Mouse (Mus musculus) intestine, embryonic 16.5 days (tissue): ENCODE results near the gene Os9. TPM values are rescaled to one million over a fixed set of nuclear protein-coding genes. Genes with fewer than 3 reads are reported as not detected.
A peak's percentile ranks its signal among the peaks of the same experiment; 100 is the strongest.
"Not testable (repeated sequence)": the region's sequence is repeated elsewhere in the genome, so short reads cannot be mapped to it uniquely, and the experiment has no call there.

Experiments used
- ATAC-seq: fragments of 200-750 bp; cut with Nextera tagmentation; 2 replicates; pipeline ENCODE4 v1.8.0; 2017; ENCODE audit warnings: moderate TSS enrichment, moderate library complexity
- H3K27ac ChIP-seq: fragments of 300-500 bp; sonication (generic); 2 replicates; pipeline ENCODE4 v1.5.1; 2014; ENCODE audit warnings: mild to moderate bottlenecking, low read length
- H3K27me3 ChIP-seq: fragments of 300-500 bp; sonication (generic); replicated peaks from 2 replicates; pipeline ENCODE4 v1.6.1; 2014; ENCODE audit warnings: low read length, control low read depth, mixed read lengths; ENCODE audit not compliant: control insufficient read depth, insufficient read depth
- H3K36me3 ChIP-seq: fragments of 300-500 bp; sonication (generic); 2 replicates; pipeline ENCODE4 v1.6.1; 2014; ENCODE audit warnings: low read length, control low read depth; ENCODE audit not compliant: control insufficient read depth, insufficient read depth
- H3K4me1 ChIP-seq: fragments of 300-500 bp; sonication (generic); 2 replicates; pipeline ENCODE4 v1.6.1; 2014; ENCODE audit warnings: low read length, control low read depth, mixed read lengths; ENCODE audit not compliant: control insufficient read depth, insufficient read depth
- H3K4me2 ChIP-seq: fragments of 300-500 bp; sonication (generic); 2 replicates; pipeline ENCODE4 v1.6.1; 2014; ENCODE audit warnings: low read depth, low read length, control low read depth
- H3K4me3 ChIP-seq: fragments of 300-500 bp; sonication (generic); 2 replicates; pipeline ENCODE4 v1.5.1; 2014; ENCODE audit warnings: mild to moderate bottlenecking, low read length
- H3K9ac ChIP-seq: fragments of 300-500 bp; sonication (generic); 2 replicates; pipeline ENCODE4 v1.6.1; 2014; ENCODE audit warnings: low read depth, low read length
- H3K9me3 ChIP-seq: fragments of 300-500 bp; sonication (generic); 2 replicates; pipeline ENCODE4 v1.6.1; 2016; ENCODE audit warnings: low read length, control low read depth; ENCODE audit not compliant: control insufficient read depth
- WGBS: fragments of 180-500 bp; shearing (Covaris S2); extraction: QIAGEN DNeasy Blood & Tissue Kit; methylation state at CpG from one replicate; pipeline ENCODE4 v1.1.7; 2014; 5-methylcytosine and 5-hydroxymethylcytosine counted together
- polyA plus RNA-seq: library from polyadenylated mRNA; unstranded; fragments of >200 nt; fragmentation: Nextera tagmentation; extraction: Ambion mirVana; gene quantifications from 2 replicates; pipeline ENCODE4 v1.2.1, GENCODE M21; 2015

The Os9 gene
- polyA plus RNA-seq, 1 experiment from 2014 or later: 110 TPM

DNA sequence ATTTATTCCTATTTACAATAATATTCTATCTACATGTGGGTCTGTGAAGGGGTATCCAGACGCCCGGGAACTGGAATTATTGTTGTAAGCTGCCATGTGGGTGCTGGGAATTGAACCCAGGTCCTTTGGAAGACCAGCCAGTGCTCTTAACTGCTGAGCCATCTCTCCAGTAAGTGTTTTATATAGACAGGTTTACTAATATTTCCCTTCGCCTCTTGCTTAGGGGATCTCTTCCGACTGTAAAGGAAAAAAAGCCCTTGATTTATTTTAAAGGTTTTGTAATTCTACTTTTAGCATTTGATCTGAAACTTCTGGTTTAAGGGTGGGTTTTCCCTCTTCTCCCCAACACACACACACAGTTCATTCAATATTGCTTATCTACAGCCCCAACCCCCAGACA is 43.3 kb upstream of the Os9 start:
- WGBS: 89% methylated on average over 4 of the region's 4 CpGs
- H3K4me1 ChIP-seq: peaks cover 7% of the 10 kb centered on the region; the same call in 1 of the 2 replicates
- H3K36me3 ChIP-seq: no peaks in the 10 kb centered on the region; the same call in 1 of the 2 replicates
- no peak overlapping the region for H3K4me3 ChIP-seq
- 0 out of 2 replicates have a peak, but pooled peaks cover under 1% of the 10 kb centered on the region for H3K27me3 ChIP-seq
- H3K4me2 ChIP-seq: peak overlapping the region; percentile 98; the same call in 1 of the 2 replicates
- no peak overlapping the region for H3K27ac ChIP-seq
- ATAC-seq: no peak
- no peak overlapping the region for H3K9ac ChIP-seq
- no peaks in the 10 kb centered on the region for H3K9me3 ChIP-seq

DNA sequence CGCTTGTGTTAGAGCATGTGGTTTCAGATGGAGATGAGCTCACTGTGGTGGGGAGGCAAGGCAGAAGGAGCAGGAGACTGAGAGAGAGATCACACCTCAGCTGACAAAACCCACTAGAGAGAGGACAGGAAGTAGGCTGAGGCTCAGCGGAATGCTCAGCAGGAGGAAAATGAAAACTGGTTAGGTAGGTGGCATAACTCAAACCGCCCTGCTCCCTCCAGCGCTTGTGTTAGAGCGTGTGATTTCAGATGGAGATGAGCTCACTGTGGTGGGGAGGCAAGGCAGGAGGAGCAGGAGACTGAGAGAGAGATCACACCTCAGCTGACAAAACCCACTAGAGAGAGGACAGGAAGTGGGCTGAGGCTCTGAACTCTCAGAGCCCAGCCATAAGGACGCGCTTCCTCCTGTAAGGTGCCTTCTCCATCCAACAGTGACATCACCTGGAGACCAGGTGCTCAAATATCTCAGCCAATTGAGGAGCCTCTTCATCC is 41.9 kb upstream of the Os9 start:
- H3K27me3 ChIP-seq, H3K9ac ChIP-seq, H3K36me3 ChIP-seq, H3K4me1 ChIP-seq, H3K4me3 ChIP-seq, H3K27ac ChIP-seq, H3K4me2 ChIP-seq, H3K9me3 ChIP-seq, ATAC-seq: not testable (repeated sequence)
- WGBS: 42% methylated on average over 7 of the region's 7 CpGs

GRCm38 (mm10) chr10:127160728-127161127 is 39.8 kb upstream of the Os9 start:
- Histone ChIP-seq H3K27me3 (no peaks in the 10 kb centered on the region), H3K27ac (no peak overlapping the region), H3K36me3 (no peaks in the 10 kb centered on the region), H3K9me3 (no peaks in the 10 kb centered on the region), H3K4me3 (no peak overlapping the region), H3K9ac (no peak overlapping the region), H3K4me1 (peaks cover 12% of the 10 kb centered on the region; the same call in 1 of the 2 replicates), H3K4me2 (no peak overlapping the region)
- no peak for ATAC-seq
- 71% methylated on average over 3 of the region's 3 CpGs for WGBS

- WGBS: 77% methylated on average over 9 of the region's 9 CpGs
- Histone ChIP-seq H3K27ac (no peak overlapping the region), H3K4me1 (peaks cover 14% of the 10 kb centered on the region; the same call in 1 of the 2 replicates), H3K27me3 (no peaks in the 10 kb centered on the region), H3K9me3 (no peaks in the 10 kb centered on the region), H3K36me3 (no peaks in the 10 kb centered on the region), H3K9ac (no peak overlapping the region), H3K4me3 (no peak overlapping the region), H3K4me2 (no peak overlapping the region)
- no peak for ATAC-seq
Observed at GRCm38 (mm10) chr10:127160081-127160480, 39.1 kb upstream of the Os9 start.

DNA sequence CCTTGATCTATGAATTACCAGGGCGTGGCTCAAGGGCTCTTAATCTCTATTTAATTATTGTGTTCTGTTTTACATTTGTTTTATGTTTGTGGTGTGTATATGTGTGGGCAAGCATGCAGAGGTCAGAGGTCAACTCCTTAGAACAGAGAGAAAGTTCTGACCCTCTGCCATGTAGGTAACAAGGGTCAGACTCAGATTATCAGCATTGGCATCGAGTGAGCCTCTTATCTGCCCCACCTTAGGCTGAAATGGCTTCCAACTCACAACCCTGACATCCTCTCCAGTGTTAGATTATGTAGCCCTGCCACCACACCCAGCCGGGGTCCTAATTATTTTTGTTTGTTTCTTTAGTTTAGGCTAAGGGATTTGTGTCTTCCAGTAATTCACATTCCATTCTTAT is 37.5 kb upstream of the Os9 start:
- H3K4me1 ChIP-seq: peaks cover 14% of the 10 kb centered on the region
- 58% methylated on average over 3 of the region's 3 CpGs for WGBS
- no peaks in the 10 kb centered on the region for H3K36me3 ChIP-seq
- no peaks in the 10 kb centered on the region for H3K27me3 ChIP-seq
- no peaks in the 10 kb centered on the region for H3K9me3 ChIP-seq
- ATAC-seq: peak; percentile 24; the same call in 1 of the 2 replicates
- H3K4me2 ChIP-seq: no peak overlapping the region
- H3K27ac ChIP-seq: no peak overlapping the region
- no peak overlapping the region for H3K9ac ChIP-seq
- no peak overlapping the region for H3K4me3 ChIP-seq

GRCm38 (mm10) chr10:127156511-127156910 is 35.6 kb upstream of the Os9 start:
- no peak for ATAC-seq
- no peaks in the 10 kb centered on the region for H3K27me3 ChIP-seq
- peaks cover 10% of the 10 kb centered on the region for H3K4me1 ChIP-seq
- no peak overlapping the region for H3K9ac ChIP-seq
- no peaks in the 10 kb centered on the region for H3K36me3 ChIP-seq
- no peak overlapping the region for H3K4me3 ChIP-seq
- WGBS: 47% methylated on average over 1 of the region's 1 CpGs
- H3K9me3 ChIP-seq: no peaks in the 10 kb centered on the region
- peak overlapping the region; percentile 3; the same call in 1 of the 2 replicates for H3K27ac ChIP-seq
- H3K4me2 ChIP-seq: no peak overlapping the region

DNA sequence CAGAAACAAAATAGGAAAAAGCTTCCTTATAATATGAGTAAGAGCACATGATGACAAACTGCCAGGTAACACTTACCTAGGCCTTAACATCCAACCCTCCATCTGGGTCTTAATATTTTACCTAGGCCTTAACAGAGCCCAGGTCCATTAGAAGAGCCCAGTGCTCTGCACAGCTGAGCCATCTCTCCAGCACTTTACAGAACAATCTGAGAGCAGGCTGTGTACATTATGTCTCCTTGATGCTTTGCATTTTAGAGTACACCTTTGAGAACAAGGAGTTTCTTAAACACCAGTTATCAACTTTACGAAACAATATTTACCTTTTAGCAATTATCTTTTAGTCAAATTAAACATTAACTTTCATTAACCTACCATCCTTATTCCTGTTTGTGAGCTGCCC is 35.2 kb upstream of the Os9 start:
- H3K27ac ChIP-seq: peak overlapping the region; percentile 76

GRCm38 (mm10) chr10:127154652-127155051 is 33.7 kb upstream of the Os9 start:
- H3K4me3 ChIP-seq: no peak overlapping the region
- 80% methylated on average over 5 of the region's 5 CpGs for WGBS
- no peaks in the 10 kb centered on the region for H3K27me3 ChIP-seq
- H3K4me1 ChIP-seq: peaks cover 13% of the 10 kb centered on the region
- H3K9me3 ChIP-seq: no peaks in the 10 kb centered on the region
- 0 out of 2 replicates have a peak, but pooled peaks have one; percentile 10 for ATAC-seq
- no peak overlapping the region for H3K4me2 ChIP-seq
- H3K9ac ChIP-seq: no peak overlapping the region
- H3K36me3 ChIP-seq: no peaks in the 10 kb centered on the region
- no peak overlapping the region for H3K27ac ChIP-seq

More for the DNA sequence above, 35.2 kb upstream of the Os9 start:
- Histone ChIP-seq H3K4me3 (no peak overlapping the region), H3K36me3 (no peaks in the 10 kb centered on the region), H3K27me3 (no peaks in the 10 kb centered on the region), H3K4me1 (peaks cover 10% of the 10 kb centered on the region), H3K9ac (no peak overlapping the region), H3K9me3 (no peaks in the 10 kb centered on the region), H3K4me2 (no peak overlapping the region)
- 66% methylated on average over 1 of the region's 1 CpGs for WGBS
- peak; percentile 52 for ATAC-seq

- Histone ChIP-seq H3K4me1 (peaks cover 13% of the 10 kb centered on the region), H3K4me3 (no peak overlapping the region), H3K36me3 (no peaks in the 10 kb centered on the region), H3K27me3 (no peaks in the 10 kb centered on the region), H3K27ac (no peak overlapping the region), H3K9ac (no peak overlapping the region), H3K4me2 (no peak overlapping the region), H3K9me3 (no peaks in the 10 kb centered on the region)
- whole genome bisulfite sequencing: 69% methylated on average over 2 of the region's 2 CpGs
- peak; percentile 40 for ATAC-seq
Observed at GRCm38 (mm10) chr10:127154241-127154640, 33.3 kb upstream of the Os9 start.

- WGBS: 92% methylated on average over 7 of the region's 7 CpGs
- Histone ChIP-seq H3K9me3 (no peaks in the 10 kb centered on the region), H3K27me3 (no peaks in the 10 kb centered on the region), H3K9ac (no peak overlapping the region), H3K4me1 (peaks cover 13% of the 10 kb centered on the region), H3K4me2 (no peak overlapping the region), H3K27ac (no peak overlapping the region), H3K36me3 (no peaks in the 10 kb centered on the region), H3K4me3 (no peak overlapping the region)
- ATAC-seq: no peak
Observed at GRCm38 (mm10) chr10:127153323-127153722, 32.4 kb upstream of the Os9 start.
